Mouse (Mus musculus) testis, adult 2 months (tissue): ENCODE results near the gene Pkig. TPM values are rescaled to one million over a fixed set of nuclear protein-coding genes. Genes with fewer than 3 reads are reported as not detected.

ENCODE experiments used
- H3K27ac ChIP-seq: fragments of 200-500 bp; 2 replicates; pipeline ENCODE4 v1.5.1; 2012; ENCODE audit warnings: low read depth, low read length; ENCODE audit not compliant: control insufficient read depth, insufficient read depth
- H3K27me3 ChIP-seq: fragments of 200-500 bp; 2 replicates; pipeline ENCODE4 v1.6.1; 2012; ENCODE audit warnings: mild to moderate bottlenecking, low read length, moderate library complexity; ENCODE audit not compliant: control insufficient read depth, insufficient read depth
- H3K36me3 ChIP-seq: fragments of 200-500 bp; 2 replicates; pipeline ENCODE4 v1.6.1; 2012; ENCODE audit warnings: mild to moderate bottlenecking, low read length; ENCODE audit not compliant: control insufficient read depth, insufficient read depth
- H3K4me1 ChIP-seq: fragments of 200-500 bp; 2 replicates; pipeline ENCODE4 v1.6.1; 2012; ENCODE audit warnings: low read length; ENCODE audit not compliant: control insufficient read depth, insufficient read depth
- H3K4me3 ChIP-seq: fragments of 200-500 bp; 2 replicates; pipeline ENCODE4 v1.5.1; 2012; ENCODE audit warnings: low read depth, mild to moderate bottlenecking, low read length, moderate library complexity, mixed read lengths; ENCODE audit not compliant: control insufficient read depth
- CTCF ChIP-seq: fragments of 200-500 bp; IDR thresholded peaks from 2 replicates; pipeline ENCODE4 v1.5.1; 2012; ENCODE audit warnings: low read depth, mild to moderate bottlenecking, inconsistent platforms, low read length, moderate library complexity; ENCODE audit not compliant: control insufficient read depth, insufficient read depth, insufficient replicate concordance
- POLR2A ChIP-seq: fragments of 200-500 bp; IDR thresholded peaks from 2 replicates; pipeline ENCODE4 v1.6.1; 2012; ENCODE audit warnings: low read depth, mild to moderate bottlenecking, inconsistent platforms, low read length, moderate library complexity; ENCODE audit not compliant: control insufficient read depth
- polyA plus RNA-seq: library from polyadenylated mRNA; depleted of rRNA; stranded (reverse); fragments of >200 nt; gene quantifications from 2 replicates; pipeline ENCODE4 v1.2.3, GENCODE M21; 2012

Gene Pkig
- polyA plus RNA-seq, 1 experiment: 319 TPM

- TF ChIP-seq POLR2A (no peak), CTCF (no peak)
- Histone ChIP-seq H3K4me1 (peaks cover 6% of the 10 kb centered on the region), H3K27ac (no peak overlapping the region), H3K4me3 (peak overlapping the region; percentile 15), H3K36me3 (no peaks in the 10 kb centered on the region), H3K27me3 (no peaks in the 10 kb centered on the region)
These were observed 2.0 kb downstream of the Pkig start for GRCm38 (mm10) chr2:163660103-163660701.

- TF ChIP-seq CTCF: no peak
These were observed 3.2 kb downstream of the Pkig start for GRCm38 (mm10) chr2:163661371-163661850.

GRCm38 (mm10) chr2:163662076-163662475 is 3.9 kb downstream of the Pkig start:
- H3K36me3 ChIP-seq: no peaks in the 10 kb centered on the region
- H3K4me3 ChIP-seq: no peak overlapping the region
- no peaks in the 10 kb centered on the region for H3K27me3 ChIP-seq
- H3K4me1 ChIP-seq: peaks cover 8% of the 10 kb centered on the region
- H3K27ac ChIP-seq: no peak overlapping the region
- TF ChIP-seq CTCF (no peak), POLR2A (no peak)

More at GRCm38 (mm10) chr2:163661371-163661850, 3.2 kb downstream of the Pkig start:
- no peak overlapping the region for H3K4me3 ChIP-seq
- H3K36me3 ChIP-seq: no peaks in the 10 kb centered on the region
- H3K27ac ChIP-seq: peak overlapping the region; percentile 28; the same call in 1 of the 2 replicates
- H3K27me3 ChIP-seq: no peaks in the 10 kb centered on the region
- peaks cover 6% of the 10 kb centered on the region for H3K4me1 ChIP-seq

- H3K4me1 ChIP-seq: peaks cover 8% of the 10 kb centered on the region
- TF ChIP-seq CTCF (no peak), POLR2A (no peak)
- H3K36me3 ChIP-seq: no peaks in the 10 kb centered on the region
- H3K27ac ChIP-seq: peak overlapping the region; percentile 16; the same call in 1 of the 2 replicates
- H3K4me3 ChIP-seq: no peak overlapping the region
- no peaks in the 10 kb centered on the region for H3K27me3 ChIP-seq
These were observed 4.6 kb downstream of the Pkig start for GRCm38 (mm10) chr2:163662698-163663221.

- Histone ChIP-seq H3K36me3 (no peaks in the 10 kb centered on the region), H3K4me3 (no peak overlapping the region), H3K27me3 (no peaks in the 10 kb centered on the region), H3K4me1 (peaks cover 8% of the 10 kb centered on the region), H3K27ac (no peak overlapping the region; the same call in 1 of the 2 replicates)
- TF ChIP-seq CTCF (no peak), POLR2A (no peak)
These were observed 5.7 kb downstream of the Pkig start for GRCm38 (mm10) chr2:163663930-163664329.

- Histone ChIP-seq H3K4me1 (peaks cover 2% of the 10 kb centered on the region; the same call in 1 of the 2 replicates), H3K36me3 (no peaks in the 10 kb centered on the region), H3K4me3 (no peak overlapping the region), H3K27ac (no peak overlapping the region), H3K27me3 (no peaks in the 10 kb centered on the region)
- no peak for TF ChIP-seq POLR2A
- TF ChIP-seq CTCF: no peak
These were observed 8.9 kb downstream of the Pkig start for GRCm38 (mm10) chr2:163667045-163667444.

GRCm38 (mm10) chr2:163670872-163671594 is 12.8 kb downstream of the Pkig start:
- Histone ChIP-seq H3K4me1 (0 out of 2 replicates have a peak, but pooled peaks cover 2% of the 10 kb centered on the region), H3K4me3 (no peak overlapping the region), H3K27me3 (no peaks in the 10 kb centered on the region), H3K36me3 (no peaks in the 10 kb centered on the region), H3K27ac (no peak overlapping the region)
- TF ChIP-seq CTCF: no peak
- TF ChIP-seq POLR2A: no peak
